Mouse (Mus musculus): ENCODE measurements around the gene Oas1g. TPM values are rescaled to one million over a fixed set of nuclear protein-coding genes. Genes with fewer than 3 reads are reported as not detected.

Oas1g gene
- polyA plus RNA-seq (2014; fragmentation: Illumina TruSeq; extraction: RNeasy Lipid Tissue Mini Kit (QIAGEN cat#74804); ENCODE audit: low read depth, low replicate concordance) = 17.7 TPM

GRCm38 (mm10) chr5:120887413-120887812 lies at the start of gene Oas1g:
Gene Oas1g (minus strand): TSS chr5:120887613.

GRCm38 (mm10) chr5:120914204-120914603 lies 26.8 kb upstream of the Oas1g start, which contains the start of gene Oas1d:
Gene Oas1d (plus strand): TSS chr5:120914536.

GRCm38 (mm10) chr5:120906791-120907733 lies 19.6 kb upstream of the Oas1g start, which contains the start of gene Oas1a:
Gene Oas1a (minus strand): TSS chr5:120907521.

GRCm38 (mm10) chr5:120861121-120861520 lies 26.3 kb downstream of the Oas1g start, which contains the start of gene Oas1h:
Gene Oas1h (plus strand): TSS chr5:120861421.

GRCm38 (mm10) chr5:120847067-120847466 lies 40.3 kb downstream of the Oas1g start, which contains the start of gene Oas1f:
Gene Oas1f (plus strand): TSS chr5:120847367.

Other genes starting within 250 kb of the Oas1g start
- gene Rasal1, start 238.8 kb downstream of the Oas1g start, polyA plus RNA-seq (2014; fragmentation: Illumina TruSeq; extraction: RNeasy Lipid Tissue Mini Kit (QIAGEN cat#74804); ENCODE audit: low read depth, low replicate concordance) = not detected
- not detected for gene Dtx1, start 175.7 kb downstream of the Oas1g start, polyA plus RNA-seq (2014; fragmentation: Illumina TruSeq; extraction: RNeasy Lipid Tissue Mini Kit (QIAGEN cat#74804); ENCODE audit: low read depth, low replicate concordance)
- gene Oas2, start 137.8 kb downstream of the Oas1g start, polyA plus RNA-seq (2014; fragmentation: Illumina TruSeq; extraction: RNeasy Lipid Tissue Mini Kit (QIAGEN cat#74804); ENCODE audit: low read depth, low replicate concordance) = 2.9 TPM
- 4.9 TPM for gene Oas3, start 110.0 kb downstream of the Oas1g start, polyA plus RNA-seq (2014; fragmentation: Illumina TruSeq; extraction: RNeasy Lipid Tissue Mini Kit (QIAGEN cat#74804); ENCODE audit: low read depth, low replicate concordance)
- gene Oas1e, start 92.1 kb downstream of the Oas1g start, polyA plus RNA-seq (2014; fragmentation: Illumina TruSeq; extraction: RNeasy Lipid Tissue Mini Kit (QIAGEN cat#74804); ENCODE audit: low read depth, low replicate concordance) = not detected
- 2.3 TPM for gene Oas1c, start 75.1 kb downstream of the Oas1g start, polyA plus RNA-seq (2014; fragmentation: Illumina TruSeq; extraction: RNeasy Lipid Tissue Mini Kit (QIAGEN cat#74804); ENCODE audit: low read depth, low replicate concordance)
- gene Oas1f, start 40.2 kb downstream of the Oas1g start, polyA plus RNA-seq (2014; fragmentation: Illumina TruSeq; extraction: RNeasy Lipid Tissue Mini Kit (QIAGEN cat#74804); ENCODE audit: low read depth, low replicate concordance) = not detected
- gene Oas1h, start 26.2 kb downstream of the Oas1g start, polyA plus RNA-seq (2014; fragmentation: Illumina TruSeq; extraction: RNeasy Lipid Tissue Mini Kit (QIAGEN cat#74804); ENCODE audit: low read depth, low replicate concordance) = not detected
- gene Oas1a, start 19.9 kb upstream of the Oas1g start, polyA plus RNA-seq (2014; fragmentation: Illumina TruSeq; extraction: RNeasy Lipid Tissue Mini Kit (QIAGEN cat#74804); ENCODE audit: low read depth, low replicate concordance) = 8.9 TPM
- gene Oas1d, start 26.9 kb upstream of the Oas1g start, polyA plus RNA-seq (2014; fragmentation: Illumina TruSeq; extraction: RNeasy Lipid Tissue Mini Kit (QIAGEN cat#74804); ENCODE audit: low read depth, low replicate concordance) = not detected
- gene Rph3a, start 122.5 kb upstream of the Oas1g start, polyA plus RNA-seq (2014; fragmentation: Illumina TruSeq; extraction: RNeasy Lipid Tissue Mini Kit (QIAGEN cat#74804); ENCODE audit: low read depth, low replicate concordance) = not detected